Mouse (Mus musculus) cerebellum, adult 2 months (tissue): ENCODE results near the gene Paqr5.

Source experiments
- CTCF ChIP-seq: fragments of 200-500 bp; IDR thresholded peaks from 2 replicates; pipeline ENCODE4 v1.5.1; 2011; ENCODE audit warnings: low read depth, mild to moderate bottlenecking, control low read depth, low read length, moderate library complexity, borderline replicate concordance; ENCODE audit not compliant: insufficient read depth
- POLR2A ChIP-seq: fragments of 200-500 bp; IDR thresholded peaks from 2 replicates; pipeline ENCODE4 v1.6.1; 2011; ENCODE audit warnings: low read length, control low read depth, borderline replicate concordance; ENCODE audit not compliant: insufficient read depth

- TF ChIP-seq POLR2A = no peak
- TF ChIP-seq CTCF = no peak
Observed at GRCm38 (mm10) chr9:61997860-61998259, 28.8 kb downstream of the Paqr5 start.
